Mouse (Mus musculus) kidney, embryonic 16.5 days (tissue): ENCODE measurements around the gene Arhgap8. TPM values are rescaled to one million over a fixed set of nuclear protein-coding genes. Genes with fewer than 3 reads are reported as not detected.

ENCODE experiments used
- ATAC-seq: fragments of 200-750 bp; cut with Nextera tagmentation; 2 replicates; pipeline ENCODE4 v1.8.0; 2017; ENCODE audit warnings: moderate TSS enrichment; ENCODE audit not compliant: low FRiP score, low TSS enrichment
- H3K27ac ChIP-seq: fragments of 300-500 bp; sonication (generic); 2 replicates; pipeline ENCODE4 v1.5.1; 2014; ENCODE audit warnings: low read length
- H3K27me3 ChIP-seq: fragments of 300-500 bp; sonication (generic); 2 replicates; pipeline ENCODE4 v1.6.1; 2014; ENCODE audit warnings: low read length, control low read depth, mixed read lengths; ENCODE audit not compliant: insufficient read depth
- H3K36me3 ChIP-seq: fragments of 300-500 bp; sonication (generic); 2 replicates; pipeline ENCODE4 v1.6.1; 2014; ENCODE audit warnings: low read length, control low read depth, mixed read lengths; ENCODE audit not compliant: insufficient read depth
- H3K4me1 ChIP-seq: fragments of 300-500 bp; sonication (generic); 2 replicates; pipeline ENCODE4 v1.6.1; 2014; ENCODE audit warnings: low read length, control low read depth, mixed read lengths; ENCODE audit not compliant: insufficient read depth
- H3K4me2 ChIP-seq: fragments of 300-500 bp; sonication (generic); replicated peaks from 2 replicates; pipeline ENCODE4 v1.6.1; 2014; ENCODE audit warnings: low read depth, low read length
- H3K4me3 ChIP-seq: fragments of 300-500 bp; sonication (generic); 2 replicates; pipeline ENCODE4 v1.5.1; 2014; ENCODE audit warnings: mild to moderate bottlenecking, low read length
- H3K9ac ChIP-seq: fragments of 300-500 bp; sonication (generic); replicated peaks from 2 replicates; pipeline ENCODE4 v1.6.1; 2014; ENCODE audit warnings: low read length
- H3K9me3 ChIP-seq: fragments of 300-500 bp; sonication (generic); 2 replicates; pipeline ENCODE4 v1.6.1; 2016; ENCODE audit warnings: low read length, control low read depth
- WGBS: fragments of 180-500 bp; shearing (Covaris S2); extraction: QIAGEN DNeasy Blood & Tissue Kit; methylation state at CpG from one replicate; pipeline ENCODE4 v1.1.7; 2014; 5-methylcytosine and 5-hydroxymethylcytosine counted together
- polyA plus RNA-seq: library from polyadenylated mRNA; unstranded; fragments of >200 nt; fragmentation: Nextera tagmentation; extraction: Ambion mirVana; gene quantifications from 2 replicates; pipeline ENCODE4 v1.2.1, GENCODE M21; 2015

The Arhgap8 gene
- polyA plus RNA-seq, 1 experiment from 2014 or later: 13.8 TPM

DNA sequence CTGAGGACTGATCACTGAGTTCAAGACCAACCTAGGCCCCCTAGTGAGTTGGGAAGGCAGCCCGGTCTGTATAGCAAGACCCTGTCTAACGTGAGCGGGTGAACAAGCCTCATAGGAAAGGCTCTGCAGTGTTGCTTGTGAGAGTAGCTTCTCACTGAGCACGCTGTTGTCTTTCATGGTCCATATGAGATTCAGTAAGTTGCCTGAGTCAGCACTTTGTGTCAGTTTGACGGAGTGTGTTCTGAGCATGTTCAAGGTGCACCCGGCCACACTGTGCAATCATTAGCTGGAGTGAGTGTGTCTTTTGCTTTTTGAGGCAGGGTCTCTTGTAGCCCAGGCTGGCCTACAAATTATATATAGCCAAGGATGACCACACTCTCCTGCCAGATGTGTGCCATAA is 28.3 kb upstream of the Arhgap8 start:
- WGBS: 83% methylated on average over 6 of the region's 6 CpGs

GRCm38 (mm10) chr15:84692645-84693044 is 27.2 kb upstream of the Arhgap8 start:
- H3K36me3 ChIP-seq: peaks cover 58% of the 10 kb centered on the region
- H3K4me2 ChIP-seq: no peak overlapping the region
- no peak overlapping the region for H3K4me3 ChIP-seq
- H3K27me3 ChIP-seq: no peaks in the 10 kb centered on the region
- no peak for ATAC-seq
- WGBS: 91% methylated on average over 7 of the region's 7 CpGs
- no peak overlapping the region for H3K9ac ChIP-seq
- peaks cover 23% of the 10 kb centered on the region for H3K4me1 ChIP-seq
- no peaks in the 10 kb centered on the region for H3K9me3 ChIP-seq
- no peak overlapping the region for H3K27ac ChIP-seq

More for the DNA sequence above, 28.3 kb upstream of the Arhgap8 start:
- H3K9me3 ChIP-seq: no peaks in the 10 kb centered on the region
- H3K27me3 ChIP-seq: no peaks in the 10 kb centered on the region
- peaks cover 57% of the 10 kb centered on the region for H3K36me3 ChIP-seq
- peaks cover 31% of the 10 kb centered on the region for H3K4me1 ChIP-seq
- no peak overlapping the region for H3K27ac ChIP-seq
- no peak for ATAC-seq
- no peak overlapping the region for H3K4me2 ChIP-seq
- H3K9ac ChIP-seq: no peak overlapping the region
- H3K4me3 ChIP-seq: no peak overlapping the region

- peak; percentile 74 for ATAC-seq
- Histone ChIP-seq H3K36me3 (peaks cover 49% of the 10 kb centered on the region), H3K4me3 (no peak overlapping the region), H3K27me3 (no peaks in the 10 kb centered on the region), H3K9me3 (no peaks in the 10 kb centered on the region), H3K9ac (no peak overlapping the region; the same call in 1 of the 2 replicates), H3K4me1 (peaks cover 12% of the 10 kb centered on the region; the same call in 1 of the 2 replicates), H3K4me2 (no peak overlapping the region), H3K27ac (peak overlapping the region; percentile 70)
- 44% methylated on average over 4 of the region's 4 CpGs for WGBS
Measured at GRCm38 (mm10) chr15:84696021-84696420, 23.8 kb upstream of the Arhgap8 start.

DNA sequence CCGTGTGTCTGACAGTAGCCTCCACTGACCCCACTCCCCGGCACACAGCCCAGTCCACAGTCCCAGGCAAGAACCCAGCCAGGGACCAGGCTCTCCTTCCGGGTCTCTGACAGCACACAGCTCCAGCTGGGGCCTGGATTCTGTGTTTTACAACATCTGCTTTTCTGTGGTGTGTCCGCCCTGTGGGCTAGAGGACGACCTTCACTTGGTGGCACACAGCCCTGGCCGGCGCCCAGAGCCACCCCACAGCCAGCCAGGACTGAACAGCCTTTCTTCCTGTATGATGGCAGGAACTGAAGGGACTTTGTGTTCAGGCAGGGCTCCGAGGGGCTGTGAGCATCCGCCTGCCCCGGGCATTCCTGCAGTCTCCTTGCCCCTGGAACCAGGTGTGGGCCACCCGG is 22.2 kb upstream of the Arhgap8 start:
- no peak overlapping the region for H3K9ac ChIP-seq
- H3K4me3 ChIP-seq: no peak overlapping the region
- H3K4me1 ChIP-seq: peaks cover 15% of the 10 kb centered on the region; the same call in 1 of the 2 replicates
- no peak overlapping the region for H3K27ac ChIP-seq
- H3K36me3 ChIP-seq: peaks cover 35% of the 10 kb centered on the region
- WGBS: 71% methylated on average over 11 of the region's 11 CpGs
- ATAC-seq: no peak
- no peaks in the 10 kb centered on the region for H3K27me3 ChIP-seq
- no peaks in the 10 kb centered on the region for H3K9me3 ChIP-seq
- no peak overlapping the region for H3K4me2 ChIP-seq

DNA sequence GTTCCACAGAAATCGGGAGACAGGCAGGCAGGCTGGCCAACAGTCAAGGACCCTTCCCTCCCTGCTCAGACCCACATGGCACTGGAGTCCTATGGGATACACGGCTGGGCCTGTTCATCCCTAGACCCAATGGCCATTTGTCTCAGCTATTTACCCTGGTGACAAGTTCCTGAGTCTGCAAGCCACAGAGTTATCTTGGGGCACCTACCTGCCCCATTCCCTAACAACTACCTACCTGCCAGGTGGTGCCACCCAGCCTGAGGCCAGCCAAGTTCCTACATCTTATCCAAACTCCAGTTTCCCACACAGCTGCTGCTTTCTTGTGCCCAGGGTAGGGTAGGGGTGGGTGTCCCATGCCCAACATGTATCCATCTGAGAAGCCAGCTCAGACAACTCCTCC is 21.7 kb upstream of the Arhgap8 start:
- Histone ChIP-seq H3K9me3 (no peaks in the 10 kb centered on the region), H3K27ac (no peak overlapping the region), H3K27me3 (no peaks in the 10 kb centered on the region), H3K4me1 (peaks cover 15% of the 10 kb centered on the region; the same call in 1 of the 2 replicates), H3K4me2 (no peak overlapping the region), H3K4me3 (no peak overlapping the region), H3K9ac (no peak overlapping the region), H3K36me3 (peaks cover 35% of the 10 kb centered on the region)
- no peak for ATAC-seq
- WGBS: 69% methylated on average over 2 of the region's 2 CpGs

DNA sequence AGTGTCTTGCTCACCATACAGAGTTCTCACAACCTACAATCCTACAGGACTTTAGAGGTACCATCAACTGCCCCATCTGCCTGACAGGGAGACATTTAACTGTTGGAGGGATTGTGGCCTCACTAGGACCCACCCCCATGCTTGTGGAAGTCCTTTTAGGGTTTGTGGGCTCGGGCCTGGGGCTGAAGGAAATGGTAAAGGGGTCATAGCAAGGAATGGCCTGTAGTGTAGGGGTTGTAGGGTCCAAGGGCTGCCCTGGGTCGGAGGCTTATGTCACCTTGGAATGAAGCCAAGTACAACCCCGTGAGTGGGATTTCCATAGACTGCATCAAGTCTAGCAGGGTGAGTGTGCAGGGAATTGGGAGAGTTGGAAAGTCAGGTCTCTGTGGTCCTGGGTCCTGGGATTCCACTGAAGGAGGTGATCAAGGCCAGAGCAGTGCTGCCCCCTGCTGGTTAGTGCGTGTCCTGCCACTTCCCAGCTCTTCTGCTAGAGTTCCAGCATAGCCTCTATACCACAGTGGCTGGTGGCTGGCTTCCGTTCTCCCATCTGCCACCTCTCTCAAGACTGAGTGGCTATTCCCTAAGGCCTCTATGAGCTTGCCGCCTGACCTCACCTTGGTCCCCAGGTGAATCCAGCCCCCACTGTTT is 19.6 kb upstream of the Arhgap8 start:
- H3K9me3 ChIP-seq: no peaks in the 10 kb centered on the region
- H3K27me3 ChIP-seq: no peaks in the 10 kb centered on the region
- peaks cover 15% of the 10 kb centered on the region; the same call in 1 of the 2 replicates for H3K4me1 ChIP-seq
- ATAC-seq: no peak; the same call in 1 of the 2 replicates
- WGBS: 50% methylated on average over 6 of the region's 6 CpGs
- H3K36me3 ChIP-seq: peaks cover 21% of the 10 kb centered on the region
- H3K9ac ChIP-seq: no peak overlapping the region
- H3K27ac ChIP-seq: no peak overlapping the region
- H3K4me3 ChIP-seq: no peak overlapping the region
- no peak overlapping the region for H3K4me2 ChIP-seq

DNA sequence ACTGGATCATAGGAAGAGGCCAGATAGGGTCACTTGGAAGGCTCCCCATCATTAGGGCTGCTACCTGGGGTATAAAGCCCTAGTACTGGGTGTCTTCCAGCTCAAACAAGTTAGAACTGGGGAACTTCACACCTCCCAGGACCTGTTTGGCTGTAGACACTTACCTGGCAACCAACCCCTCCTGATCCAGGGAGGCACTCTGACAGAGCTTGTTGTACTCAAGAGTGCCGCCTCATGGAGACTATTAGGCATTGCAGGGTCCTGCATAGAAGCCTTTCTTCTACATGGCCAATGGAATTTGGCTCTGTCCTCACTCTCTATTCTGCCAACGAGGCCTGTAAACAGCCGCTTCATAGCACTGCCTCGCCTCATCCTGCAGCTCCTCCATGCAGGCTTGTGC is 17.9 kb upstream of the Arhgap8 start:
- H3K9ac ChIP-seq: no peak overlapping the region
- WGBS: 39% methylated on average over 4 of the region's 4 CpGs
- no peak overlapping the region for H3K27ac ChIP-seq
- H3K4me1 ChIP-seq: 0 out of 2 replicates have a peak, but pooled peaks cover 3% of the 10 kb centered on the region
- H3K4me2 ChIP-seq: no peak overlapping the region
- no peak for ATAC-seq
- no peak overlapping the region for H3K4me3 ChIP-seq
- H3K27me3 ChIP-seq: no peaks in the 10 kb centered on the region
- no peaks in the 10 kb centered on the region for H3K9me3 ChIP-seq
- H3K36me3 ChIP-seq: peaks cover 21% of the 10 kb centered on the region

DNA sequence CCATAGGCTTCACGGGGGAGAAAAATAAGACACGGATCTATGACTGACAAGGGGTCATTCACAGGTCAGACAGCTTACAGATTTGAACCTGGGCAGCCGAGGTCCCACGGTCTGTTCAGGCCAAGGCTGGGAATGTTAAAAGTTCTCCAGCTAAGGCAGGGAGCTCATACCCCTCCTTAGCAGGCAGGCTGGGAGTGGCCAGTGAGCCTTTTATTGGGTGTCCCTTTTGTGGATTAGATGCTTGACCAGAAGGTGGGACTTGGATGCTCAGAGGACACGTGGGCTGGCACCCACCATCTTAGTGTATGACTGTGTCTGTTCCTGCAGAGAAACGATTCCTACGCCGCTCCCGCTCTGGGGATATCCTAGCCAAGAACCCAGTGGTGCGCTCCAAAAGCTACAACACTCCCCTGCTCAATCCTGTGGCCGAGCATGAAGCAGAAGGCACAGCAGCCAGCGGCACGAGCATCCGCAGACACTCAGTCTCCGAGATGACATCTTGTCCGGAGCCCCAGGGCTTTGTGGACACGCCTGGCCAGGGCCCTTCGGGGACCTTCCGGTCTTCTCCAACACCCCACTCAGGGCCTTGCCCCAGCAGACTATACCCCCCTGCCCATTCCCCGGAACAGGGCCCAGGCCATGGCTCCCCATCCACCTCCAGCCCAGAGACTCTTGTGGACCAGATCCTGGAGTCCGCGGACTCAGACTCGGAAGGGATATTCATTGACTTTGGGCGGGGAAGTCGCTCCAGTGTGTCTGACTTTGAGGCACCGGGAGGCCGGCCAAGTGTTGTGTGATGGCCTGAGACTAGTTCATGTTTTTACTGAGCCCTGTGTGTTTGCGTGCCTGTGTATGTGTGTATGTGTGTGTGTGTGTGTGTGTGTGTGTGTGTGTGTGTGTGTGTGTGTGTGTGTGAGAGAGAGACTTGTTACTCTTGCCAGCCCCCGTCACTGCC is 17.2 kb upstream of the Arhgap8 start:
- Histone ChIP-seq H3K4me3 (no peak overlapping the region), H3K4me2 (no peak overlapping the region), H3K27me3 (no peaks in the 10 kb centered on the region), H3K9me3 (no peaks in the 10 kb centered on the region), H3K36me3 (peaks cover 20% of the 10 kb centered on the region), H3K9ac (no peak overlapping the region), H3K27ac (no peak overlapping the region), H3K4me1 (0 out of 2 replicates have a peak, but pooled peaks cover 3% of the 10 kb centered on the region)
- WGBS: 81% methylated on average over 29 of the region's 29 CpGs
- no peak for ATAC-seq

GRCm38 (mm10) chr15:84703992-84704391 is 15.9 kb upstream of the Arhgap8 start:
- Histone ChIP-seq H3K9ac (no peak overlapping the region), H3K4me3 (no peak overlapping the region), H3K4me1 (0 out of 2 replicates have a peak, but pooled peaks cover 3% of the 10 kb centered on the region), H3K36me3 (peaks cover 14% of the 10 kb centered on the region), H3K27me3 (no peaks in the 10 kb centered on the region), H3K9me3 (peaks cover 5% of the 10 kb centered on the region; the same call in 1 of the 2 replicates), H3K4me2 (no peak overlapping the region), H3K27ac (no peak overlapping the region)
- 79% methylated on average over 7 of the region's 7 CpGs for WGBS
- no peak for ATAC-seq
